12 mouse cellular contexts compared by ENCODE assay signal in genomic region chr16:92200615-92201014, GRCm38 (mm10).
DNase-seq lines count a peak whose midpoint lies in the region; ATAC-seq lines count a peak whose summit lies in the region.
"Had no signal": no experiment of that assay in that cellular context is flagged by ENCODE, and none has a peak within 500 bp of the region (broad histone marks: within the 10 kb centered on the region; RNA-seq: fewer than 3 reads in every experiment).

No protein-coding gene starts in this region.

- no peaks in the 10 kb centered on the region for H3K9me3 ChIP-seq in midbrain, embryonic 13.5 days
- H3K9me3 ChIP-seq: lung, embryonic 15.5 days; neural tube, embryonic 12.5 days; stomach, embryonic 15.5 days had no signal

- WGBS in midbrain, embryonic 13.5 days, result 47% methylated on average over 7 of the region's 7 CpGs

- DNase-seq in embryo, embryonic 10.5 days (ENCODE audit: low spot score), result peak; percentile 41
- DNase-seq in embryo, embryonic 10 days (ENCODE audit: low spot score), result no peak
- DNase-seq in lung, postnatal 10 days, result peak; percentile 12
- DNase-seq in lung, postnatal 25 days (ENCODE audit: low spot score), result no peak
- peak; percentile 22 for DNase-seq in gastrocnemius, adult 18-20 months (ENCODE audit: low spot score)
- no peak for DNase-seq in spleen, postnatal 14 days (ENCODE audit: low spot score in 2 of 2)

- H3K4me1 ChIP-seq in midbrain, embryonic 13.5 days (replicated peaks), result peaks cover 9% of the 10 kb centered on the region; the same call in 1 of the 2 replicates
- H3K4me1 ChIP-seq: lung, embryonic 15.5 days; neural tube, embryonic 12.5 days; stomach, embryonic 15.5 days had no signal

- H3K27ac ChIP-seq in midbrain, embryonic 13.5 days, result no peak overlapping the region
- H3K27ac ChIP-seq: lung, embryonic 15.5 days; neural tube, embryonic 12.5 days; stomach, embryonic 15.5 days had no signal

- H3K9ac ChIP-seq in midbrain, embryonic 13.5 days (replicated peaks), result no peak overlapping the region
- H3K9ac ChIP-seq: lung, embryonic 15.5 days; neural tube, embryonic 12.5 days; stomach, embryonic 15.5 days had no signal

- ATAC-seq in midbrain, embryonic 13.5 days, result peak; percentile 72
- no peak for ATAC-seq in megakaryocyte progenitor cell, adult 5-6 weeks (replicated peaks; ENCODE audit: poor library complexity)
- ATAC-seq: inflammation-experienced regulatory T-cells, adult 6 months had no signal

- H3K4me3 ChIP-seq in midbrain, embryonic 13.5 days (replicated peaks), result no peak overlapping the region
- H3K4me3 ChIP-seq: lung, embryonic 15.5 days; neural tube, embryonic 12.5 days; stomach, embryonic 15.5 days had no signal

- no peaks in the 10 kb centered on the region for H3K27me3 ChIP-seq in midbrain, embryonic 13.5 days
- H3K27me3 ChIP-seq: lung, embryonic 15.5 days; neural tube, embryonic 12.5 days; stomach, embryonic 15.5 days had no signal

- H3K4me2 ChIP-seq in midbrain, embryonic 13.5 days (replicated peaks), result no peak overlapping the region
- H3K4me2 ChIP-seq: lung, embryonic 15.5 days; neural tube, embryonic 12.5 days; stomach, embryonic 15.5 days had no signal

- H3K36me3 ChIP-seq in midbrain, embryonic 13.5 days, result no peaks in the 10 kb centered on the region
- H3K36me3 ChIP-seq: lung, embryonic 15.5 days; neural tube, embryonic 12.5 days; stomach, embryonic 15.5 days had no signal

Comparison
In these comparisons a context has a peak if more than half of its experiments do, and no peak if none do; other contexts are left out.
1. DNase-seq: peak in embryo, embryonic 10.5 days (single experiment), lung, postnatal 10 days (single experiment) and gastrocnemius, adult 18-20 months (single experiment); none in embryo, embryonic 10 days (single experiment), lung, postnatal 25 days (single experiment) and spleen, postnatal 14 days (0 of 2).